Mouse (Mus musculus) cerebellum, adult 8-10 months (tissue): ENCODE data around the gene Egf.

Source experiments
- DNase-seq: peaks from one replicate; pipeline ENCODE4 v3.0.0; 2022

The Egf gene

DNA sequence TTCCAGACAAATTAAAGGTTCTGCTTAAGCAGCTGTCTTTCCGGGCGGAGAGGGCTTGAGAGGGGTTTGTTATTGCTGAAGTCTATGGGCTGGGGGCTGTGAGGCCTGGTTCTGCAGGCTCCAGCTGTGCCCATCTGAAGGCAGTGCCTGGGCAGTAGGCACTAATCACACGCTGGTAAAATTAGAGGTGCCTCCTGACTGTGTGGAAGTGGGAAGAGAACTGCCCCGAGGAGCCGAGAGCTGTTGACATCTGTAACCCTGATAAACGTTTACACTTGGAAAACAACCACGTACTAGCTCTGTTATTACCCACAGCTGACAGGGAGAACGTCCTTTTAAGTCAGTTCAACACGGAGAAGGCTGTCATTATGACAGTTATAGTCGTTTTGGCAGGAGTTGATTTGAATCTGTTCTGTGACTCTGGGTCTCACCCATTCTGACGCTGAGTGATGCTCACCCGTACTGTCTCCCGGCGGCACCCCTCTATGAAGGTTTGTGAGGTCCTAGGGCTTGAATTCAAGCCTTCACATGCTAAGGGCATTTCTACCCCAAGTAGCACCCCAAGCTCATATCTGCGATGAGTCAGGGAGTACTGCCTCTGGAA lies 40.5 kb downstream of the Egf start:
- no peak for DNase-seq

DNA sequence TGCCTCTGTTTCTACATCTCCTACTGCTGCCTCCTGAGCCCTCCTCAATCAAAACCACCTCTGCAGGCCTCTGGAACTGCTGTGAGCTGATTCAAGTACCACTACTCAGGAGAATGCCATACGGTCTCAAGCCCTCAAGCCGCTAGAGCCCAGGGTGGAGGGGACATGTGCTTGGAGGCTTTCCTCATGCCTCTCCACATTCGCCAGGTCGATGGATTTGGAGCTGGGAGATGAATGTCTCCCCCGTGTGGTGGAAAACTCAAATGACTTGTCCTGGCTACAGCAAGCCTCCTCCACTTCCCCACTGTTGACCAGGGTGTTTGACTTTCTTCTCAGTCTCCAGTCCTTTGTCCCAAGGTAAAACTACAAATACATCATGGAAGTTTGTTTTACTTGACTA lies 47.0 kb downstream of the Egf start:
- DNase-seq: peak; percentile 16

DNA sequence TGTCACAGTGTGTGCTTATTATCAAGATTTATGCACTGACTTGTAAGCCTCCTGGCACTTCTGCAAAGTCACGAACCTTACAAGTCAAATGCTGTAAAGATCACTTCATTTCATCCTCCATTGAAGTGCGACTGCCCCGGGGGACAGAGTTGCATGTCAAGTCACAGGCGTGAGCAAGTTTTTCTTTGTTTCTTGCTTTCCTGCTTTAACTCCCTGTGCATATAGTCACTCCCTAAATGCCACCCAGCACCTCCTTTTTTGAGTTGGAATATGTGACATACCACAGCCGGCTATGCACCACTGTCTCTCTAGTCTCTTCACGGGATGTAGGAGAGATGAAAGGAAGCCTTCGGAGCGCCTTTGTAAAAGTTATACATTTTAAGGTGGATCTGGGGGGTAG lies 56.2 kb downstream of the Egf start:
- DNase-seq: no peak

DNA sequence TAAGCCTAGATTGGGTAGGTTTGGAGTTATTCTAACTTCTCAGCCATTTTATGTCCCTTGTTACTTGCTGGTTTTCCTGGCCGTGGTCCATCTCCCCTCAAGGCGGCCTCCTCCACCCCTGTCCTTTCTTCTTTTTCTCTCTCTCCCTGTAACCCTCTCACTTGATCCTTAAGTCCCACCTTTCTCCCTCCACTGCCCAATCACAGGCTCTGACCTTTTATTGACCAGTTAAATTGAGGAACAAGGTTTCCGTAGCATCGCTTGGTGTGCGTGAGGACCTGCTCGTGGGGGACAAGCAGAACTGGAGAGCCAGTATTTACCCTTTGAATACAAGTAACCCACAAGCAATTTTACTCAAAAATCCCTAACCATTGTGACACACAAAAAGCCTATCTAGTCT lies 56.8 kb downstream of the Egf start:
- no peak for DNase-seq

DNA sequence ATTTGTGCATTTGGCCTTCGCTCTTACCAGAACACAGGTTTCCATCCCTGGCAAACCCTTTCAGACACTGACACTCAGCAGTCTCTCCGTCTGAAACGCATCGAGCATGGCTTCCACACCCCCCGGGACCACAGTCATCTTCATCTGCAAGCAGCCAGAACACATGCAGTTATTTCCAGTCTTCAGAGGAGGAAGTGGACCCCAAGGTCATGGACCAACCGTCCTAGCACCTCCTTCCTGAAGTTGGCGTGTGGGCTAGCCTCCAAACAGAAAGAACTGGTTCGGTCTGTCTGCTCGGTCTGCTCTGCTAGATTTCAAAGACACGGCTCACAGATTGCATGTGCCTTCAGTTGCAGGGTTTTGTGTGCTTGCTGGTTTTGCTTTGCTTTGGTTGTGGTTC lies 57.4 kb downstream of the Egf start:
- DNase-seq: no peak

DNA sequence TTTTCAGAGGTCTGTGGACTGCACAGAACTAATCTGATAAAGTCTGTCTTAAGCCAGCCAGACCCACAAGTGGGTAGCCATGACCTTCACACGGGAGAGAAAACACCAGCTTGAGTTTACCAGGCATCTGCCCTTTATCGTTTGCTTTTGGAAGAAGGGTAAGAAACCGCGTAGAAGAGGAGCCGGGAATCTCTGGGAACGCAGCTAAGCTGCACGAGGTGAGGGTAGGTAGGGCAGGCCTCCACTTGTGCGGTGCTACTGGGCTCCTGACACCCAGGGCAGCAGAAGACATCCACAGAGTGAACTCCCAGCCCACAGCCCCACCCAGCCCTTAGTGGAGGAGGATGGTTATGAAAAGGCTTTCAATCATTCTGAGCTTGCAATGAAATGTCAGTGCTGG lies 59.2 kb downstream of the Egf start:
- no peak for DNase-seq

DNA sequence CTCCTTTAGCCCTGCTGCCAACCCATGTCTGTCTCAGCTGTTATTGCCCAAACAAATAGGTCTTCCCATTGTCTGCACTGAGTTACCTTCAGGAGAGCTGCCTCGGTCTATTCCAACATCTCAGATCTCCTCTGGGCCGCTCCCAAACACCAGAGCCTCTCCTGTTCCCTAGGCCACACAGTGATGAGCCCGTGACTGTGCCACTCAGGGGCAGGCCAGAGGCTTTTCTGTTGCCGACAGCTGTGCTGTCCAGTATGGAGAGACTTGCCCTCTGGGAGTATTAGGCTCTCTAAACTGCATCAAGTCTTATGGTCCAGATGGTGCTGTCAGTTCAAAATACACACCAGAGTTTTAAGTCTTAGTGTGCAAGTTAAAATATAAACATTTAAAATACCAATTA lies 61.5 kb downstream of the Egf start:
- DNase-seq: no peak

DNA sequence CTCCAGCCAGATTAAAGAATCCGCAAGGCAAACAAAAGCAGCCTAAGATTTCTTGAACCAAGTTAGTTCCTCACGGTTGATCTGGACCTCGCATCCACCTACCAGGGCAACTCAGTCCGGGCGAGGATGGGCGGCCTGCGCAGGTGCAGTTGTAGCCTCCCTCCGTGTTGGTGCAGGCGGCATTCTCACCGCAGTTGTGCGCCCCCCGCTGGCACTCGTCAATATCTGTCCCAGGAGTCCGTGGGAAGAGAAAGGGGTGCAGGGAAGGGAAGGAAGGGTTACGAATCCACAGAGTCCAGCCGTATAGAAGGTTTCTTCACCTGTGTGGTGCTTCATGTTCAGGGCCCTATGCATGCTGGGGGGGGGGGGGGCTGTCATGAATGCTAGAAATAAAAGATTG lies 62.3 kb downstream of the Egf start:
- DNase-seq: no peak

DNA sequence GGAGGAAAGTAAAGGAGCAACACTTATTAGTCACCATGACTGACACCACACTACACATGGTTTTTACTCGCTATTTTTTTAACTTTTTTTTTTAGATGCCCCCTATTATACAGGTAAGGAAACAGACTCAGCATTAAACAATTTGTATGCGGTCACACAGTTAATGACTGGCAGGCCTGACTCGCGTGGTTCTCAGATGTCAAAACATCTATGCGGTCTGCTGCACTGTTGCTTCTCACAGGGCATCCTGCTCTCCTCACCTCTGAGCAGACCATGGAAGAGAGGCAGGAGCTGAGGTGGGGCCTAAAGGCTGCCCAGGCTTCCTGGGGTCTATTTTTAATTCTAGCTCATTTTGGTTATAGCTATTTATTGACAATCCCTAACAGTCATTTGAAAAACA lies 67.7 kb downstream of the Egf start:
- no peak for DNase-seq

DNA sequence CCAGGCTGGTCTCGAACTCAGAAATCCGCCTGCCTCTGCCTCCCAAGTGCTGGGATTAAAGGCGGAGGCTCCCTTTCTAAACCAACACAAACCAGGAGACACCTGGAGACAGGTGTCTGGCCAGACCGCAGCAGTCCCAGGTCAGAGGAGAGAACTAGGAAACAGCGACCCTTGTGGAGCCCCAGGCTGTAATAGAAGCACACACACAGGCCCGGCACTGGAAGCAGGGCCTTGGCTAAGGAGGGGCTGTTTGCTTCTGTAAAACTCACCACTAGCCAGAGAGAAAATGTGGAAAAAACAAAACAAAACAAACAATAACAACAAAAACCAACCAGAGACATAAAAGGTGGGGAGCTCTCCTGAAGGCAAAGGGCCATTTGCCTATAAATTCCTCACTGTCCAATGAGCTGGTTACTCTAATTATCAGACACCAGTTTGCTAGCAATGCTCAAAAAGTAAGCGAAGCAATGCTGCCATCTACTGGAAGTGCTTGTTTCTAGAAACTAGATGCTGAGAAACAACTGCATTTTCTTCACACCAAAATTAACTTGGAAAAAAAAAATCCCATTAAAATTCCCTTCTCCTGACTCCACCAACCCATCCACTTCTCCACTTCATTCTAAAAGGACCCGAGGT lies 68.3 kb downstream of the Egf start:
- DNase-seq: peak; percentile 69

DNA sequence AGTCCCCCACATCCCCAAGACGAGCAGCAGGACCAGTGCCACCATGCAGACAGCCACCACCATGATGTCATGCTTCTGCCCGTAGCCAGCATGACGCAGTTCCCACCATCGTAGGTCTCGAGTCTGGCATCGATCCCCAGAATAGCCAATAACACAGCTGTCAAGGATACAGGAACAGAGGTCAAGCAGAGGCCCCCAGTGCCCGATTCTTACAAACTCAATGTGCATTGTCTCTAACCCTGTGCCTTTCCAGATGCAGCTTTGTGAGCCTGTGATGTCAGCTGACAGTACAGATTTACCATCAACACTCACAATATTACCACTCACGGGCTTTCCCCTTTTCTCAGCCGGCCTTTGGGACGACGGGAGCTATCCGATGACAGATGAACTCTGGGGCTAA lies 68.9 kb downstream of the Egf start:
- DNase-seq: no peak

DNA sequence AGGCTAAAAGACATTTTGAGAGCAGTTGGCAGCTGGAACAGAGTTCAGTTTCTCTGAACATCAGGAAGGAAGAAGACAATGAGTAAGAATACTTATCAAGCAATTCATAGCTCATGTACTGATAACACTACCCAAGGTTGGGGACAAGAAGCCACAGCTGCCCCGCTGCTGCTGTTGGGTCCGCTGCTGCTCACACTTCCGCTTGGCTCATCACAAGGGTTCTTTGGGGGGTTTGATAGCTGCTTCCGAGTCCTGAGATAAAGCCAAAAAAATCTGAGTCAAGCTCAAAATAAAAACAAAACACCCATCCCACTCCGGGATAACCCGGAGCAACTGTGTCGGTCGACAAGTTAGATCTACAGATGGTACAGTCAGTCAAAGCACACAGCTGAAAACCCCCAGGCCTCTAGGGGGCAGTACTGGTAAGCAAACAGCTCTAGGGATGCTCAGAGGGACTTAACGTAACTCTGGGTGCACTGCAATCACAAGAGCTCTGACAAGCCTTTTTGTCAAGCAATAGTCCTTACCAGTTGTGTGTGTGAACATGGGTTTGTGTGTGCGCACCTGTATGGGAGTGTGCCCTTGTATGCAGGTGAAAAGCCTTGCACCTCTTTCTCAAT lies 71.9 kb downstream of the Egf start:
- no peak for DNase-seq

DNA sequence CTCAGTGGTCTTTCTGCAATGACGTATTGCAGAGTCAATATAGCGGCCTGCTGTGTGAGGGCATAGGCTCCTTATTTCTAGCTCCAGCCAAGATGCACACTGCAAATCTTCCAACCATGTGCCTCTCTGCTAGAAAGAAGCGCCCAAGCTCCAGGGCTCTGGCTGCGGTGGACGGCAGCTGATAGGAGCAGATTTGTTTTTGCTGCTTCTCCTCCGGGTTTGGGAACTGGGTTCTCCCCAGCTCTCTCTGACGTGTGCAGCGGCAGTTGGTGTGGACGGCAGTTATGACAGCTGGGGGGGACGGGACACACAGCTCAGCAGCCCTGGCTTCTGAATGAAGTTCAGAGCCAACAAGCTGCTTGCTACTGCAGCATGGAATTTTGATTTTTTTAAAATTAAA lies 72.7 kb downstream of the Egf start:
- no peak for DNase-seq

DNA sequence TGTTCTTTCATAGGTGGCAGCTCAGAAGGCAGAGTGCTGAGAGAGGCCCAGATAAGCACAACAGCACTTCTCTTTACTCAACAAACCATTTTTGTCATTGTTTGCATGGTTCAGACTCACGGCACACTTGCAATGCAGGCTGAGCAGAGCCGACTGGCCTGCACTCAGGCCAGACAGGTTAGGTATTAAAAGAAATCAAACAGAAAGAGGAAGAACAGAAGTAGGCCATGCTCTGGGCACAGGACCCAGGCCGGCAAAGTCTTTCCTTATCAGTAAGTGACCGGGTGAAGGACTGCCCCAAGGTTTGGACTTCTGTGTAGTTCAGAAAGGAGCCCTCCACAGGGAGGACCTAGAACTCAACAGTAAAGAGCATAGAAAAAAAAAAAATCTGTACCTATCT lies 73.3 kb downstream of the Egf start:
- no peak for DNase-seq

DNA sequence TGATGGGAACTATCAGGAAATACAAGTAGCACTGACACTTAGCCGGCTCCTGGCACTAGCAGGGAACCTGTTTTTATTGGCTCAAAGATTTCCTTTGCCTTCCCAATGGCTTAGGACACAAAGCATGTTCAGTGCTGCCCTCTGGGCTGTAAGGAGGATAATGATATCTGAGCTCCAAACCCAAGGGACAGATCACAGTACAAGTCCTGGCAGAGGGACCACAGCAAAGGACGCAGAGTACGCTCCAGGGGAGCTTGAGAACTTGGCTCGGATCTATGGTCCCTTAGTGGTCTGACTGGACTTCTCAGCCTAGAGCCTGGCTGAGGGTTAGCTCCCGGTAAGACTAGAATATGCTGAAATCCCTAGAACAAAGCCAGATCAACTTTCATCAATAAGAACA lies 74.9 kb downstream of the Egf start:
- DNase-seq: no peak

DNA sequence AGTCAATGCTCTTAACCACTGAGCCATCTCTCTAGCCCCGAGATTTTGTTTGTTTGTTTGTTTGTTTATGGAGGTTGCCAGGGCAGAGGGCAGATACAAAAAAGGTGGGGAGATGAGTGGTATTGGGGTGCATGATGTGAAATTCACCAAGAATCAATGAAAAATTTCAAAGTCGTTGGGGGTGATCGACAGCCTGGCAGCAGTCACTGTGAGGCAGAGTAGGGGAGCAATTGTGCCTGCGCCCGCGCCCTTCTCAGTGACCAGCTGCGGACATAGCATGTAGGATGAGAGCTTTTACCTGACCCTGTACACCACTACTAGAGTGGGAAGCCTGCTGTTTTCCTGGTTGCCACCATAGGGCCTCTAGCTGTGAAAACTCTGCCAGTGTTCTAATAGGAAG lies 79.2 kb downstream of the Egf start:
- no peak for DNase-seq

DNA sequence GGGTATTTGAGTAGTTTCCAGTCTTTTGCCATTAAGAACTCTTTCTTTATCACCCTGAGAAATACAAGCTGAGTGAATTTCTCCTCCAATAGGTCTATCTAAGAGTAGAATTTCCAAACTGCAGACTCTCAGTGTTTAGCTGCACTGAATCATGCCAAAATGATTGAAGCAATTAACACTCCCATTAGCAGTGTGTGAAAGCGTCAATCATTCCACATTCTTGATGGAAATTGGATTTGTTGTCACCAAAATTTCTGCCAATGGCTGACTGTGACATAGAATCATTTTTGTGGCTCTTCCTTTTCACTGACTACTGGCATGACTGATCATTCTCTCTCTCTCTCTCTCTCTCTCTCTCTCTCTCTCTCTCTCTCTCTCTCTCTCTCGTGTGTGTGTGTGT lies 91.2 kb downstream of the Egf start:
- DNase-seq: no peak

DNA sequence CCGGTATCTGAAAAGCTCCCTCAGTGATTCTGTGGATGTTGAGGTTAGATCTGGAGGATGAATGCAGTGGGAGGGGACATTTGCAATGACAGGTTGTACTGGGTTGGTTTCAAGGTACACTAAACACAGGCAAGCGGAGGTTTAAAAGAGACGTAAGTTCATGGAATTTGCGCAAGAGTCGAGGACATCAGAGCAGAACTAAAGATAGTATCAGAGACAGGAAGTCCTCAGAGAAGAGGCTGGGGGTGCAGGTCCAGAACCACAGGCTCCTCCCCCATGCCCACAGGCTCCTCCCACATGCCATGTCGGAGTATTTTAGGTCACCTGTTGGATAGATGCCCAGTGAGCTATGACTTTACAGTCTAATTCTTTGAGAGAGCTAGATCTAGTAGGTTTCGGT lies 96.3 kb downstream of the Egf start:
- DNase-seq: no peak

DNA sequence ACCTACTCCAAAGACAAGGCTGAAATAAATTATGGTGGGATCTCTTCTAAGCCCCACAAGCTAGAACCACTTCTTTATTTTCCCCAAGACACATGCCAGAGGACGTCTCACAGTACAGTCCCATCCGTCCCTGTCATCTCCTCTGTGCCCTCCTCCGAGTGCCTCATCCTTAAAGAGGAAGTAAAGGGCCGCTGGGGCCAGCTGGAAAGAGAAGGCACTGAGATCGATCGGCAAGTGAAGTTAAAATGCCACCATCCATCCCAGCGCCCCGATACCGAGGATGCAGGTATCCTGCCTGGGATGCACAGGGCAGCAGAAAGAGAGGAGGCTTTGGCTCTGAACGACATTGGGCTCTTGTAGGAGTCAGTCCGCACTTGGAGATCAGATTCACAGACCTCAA lies 97.3 kb downstream of the Egf start:
- DNase-seq: no peak

DNA sequence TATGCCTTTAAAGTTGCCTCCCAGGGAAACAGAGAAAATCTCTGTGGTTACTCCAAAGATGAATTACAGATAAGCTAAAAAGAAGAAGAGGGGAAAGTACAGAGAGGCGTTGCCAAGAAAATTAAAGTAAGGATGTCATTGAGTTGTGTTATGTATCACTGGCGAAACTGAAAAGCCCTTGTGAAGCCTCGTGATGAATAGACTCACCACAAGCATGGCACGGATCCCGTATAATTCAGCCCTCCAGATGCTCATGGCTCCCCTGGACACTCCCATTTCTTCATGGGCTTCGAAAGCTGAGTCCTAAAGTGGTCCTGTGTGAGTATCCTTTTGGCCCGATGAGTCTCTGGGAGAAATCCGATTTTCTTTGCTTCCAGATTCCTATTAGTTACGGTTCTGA lies 97.9 kb downstream of the Egf start:
- no peak for DNase-seq

DNA sequence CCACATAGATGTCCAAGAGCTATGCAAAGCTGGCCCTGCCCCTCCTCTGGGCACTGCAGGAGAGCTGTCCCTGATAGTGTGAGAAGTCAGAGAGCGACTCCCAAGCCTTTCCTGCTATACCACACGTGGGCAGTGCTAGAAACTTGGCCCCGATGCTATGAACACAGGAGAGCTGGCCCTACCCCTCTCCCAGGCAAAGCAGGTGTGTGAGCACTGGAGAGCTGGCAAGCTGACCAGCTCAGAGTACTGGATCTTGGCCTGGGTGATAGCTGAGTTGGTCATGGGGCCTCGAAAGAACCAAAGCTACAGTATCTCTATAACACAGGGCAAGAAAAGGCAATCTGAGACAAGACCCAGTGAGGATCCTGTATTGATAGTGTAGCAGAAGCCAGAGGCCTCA lies 98.6 kb downstream of the Egf start:
- no peak for DNase-seq

DNA sequence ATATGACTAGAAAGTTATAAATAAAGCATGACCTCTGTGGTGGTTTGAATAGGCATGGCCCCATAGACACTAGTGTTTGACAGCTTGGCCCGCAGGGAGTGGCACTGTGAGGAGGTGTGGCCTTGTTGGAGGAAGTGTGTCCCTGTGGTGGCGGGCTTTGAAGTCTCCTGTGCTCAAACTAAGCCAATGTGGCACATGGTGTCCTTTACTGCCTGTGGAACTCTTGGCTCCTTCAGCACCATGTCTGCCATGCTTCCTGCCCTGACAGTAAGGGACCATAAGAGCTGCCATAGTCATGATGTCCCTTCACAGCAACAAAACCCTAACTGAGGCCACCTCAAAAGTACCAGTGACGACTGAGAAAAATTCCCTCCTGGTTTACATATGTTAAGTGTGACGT lies 102.6 kb downstream of the Egf start:
- DNase-seq: no peak

DNA sequence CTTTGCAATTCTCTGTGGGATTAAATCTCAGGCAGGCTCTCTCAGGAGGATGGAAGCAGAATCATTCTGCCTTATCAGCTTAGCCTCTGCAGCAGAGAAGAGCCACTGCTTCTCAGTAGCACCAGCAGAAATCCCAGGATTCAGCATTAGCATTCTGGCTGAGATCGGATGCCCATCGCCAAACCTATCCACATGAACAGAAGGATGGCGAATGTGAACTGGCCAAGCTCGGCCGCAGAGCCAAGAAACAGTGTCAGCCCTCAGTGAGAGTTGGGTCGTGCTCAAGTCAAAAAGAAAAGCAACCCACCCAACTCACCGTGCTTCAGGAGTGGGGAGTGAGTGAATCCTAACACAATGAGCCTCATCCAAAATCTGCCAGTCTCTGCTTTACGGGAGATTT lies 103.4 kb downstream of the Egf start:
- no peak for DNase-seq

DNA sequence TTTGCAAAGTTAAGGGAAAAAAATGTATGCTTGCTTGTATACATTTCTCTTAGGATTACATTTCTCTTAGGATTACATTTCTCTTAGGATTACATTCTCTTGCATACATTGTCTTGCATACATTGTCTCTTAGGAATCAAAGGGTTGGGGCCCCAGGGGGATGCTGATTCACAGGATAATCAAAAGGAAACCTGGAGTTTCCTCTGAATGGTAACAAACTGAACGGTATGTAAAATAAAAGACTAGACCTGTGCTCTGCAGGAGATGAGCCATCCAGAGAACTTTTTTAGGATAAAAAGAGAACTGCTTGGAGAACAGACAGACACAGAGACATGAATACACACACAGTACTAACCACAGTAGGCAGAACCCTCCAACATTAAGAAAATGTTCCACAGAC lies 104.2 kb downstream of the Egf start:
- no peak for DNase-seq

DNA sequence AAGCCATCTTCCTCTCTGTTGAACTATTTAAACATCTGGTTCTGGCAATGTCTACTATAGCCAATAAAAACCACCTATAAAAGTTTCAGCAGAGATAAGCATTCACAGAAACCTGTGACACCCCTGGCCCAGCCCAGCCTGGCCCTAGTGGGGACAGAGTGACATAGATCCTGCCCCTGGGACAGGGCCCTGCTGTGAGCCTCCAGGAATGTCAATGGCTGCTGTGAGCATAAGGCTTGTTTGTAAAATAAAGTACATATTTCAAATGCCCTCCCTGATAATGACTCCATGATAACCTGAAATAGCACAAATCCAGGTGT lies 104.9 kb downstream of the Egf start:
- DNase-seq: no peak
